Mouse (Mus musculus) macrophage (primary cell): ENCODE data around the gene Fh1. TPM values are rescaled to one million over a fixed set of nuclear protein-coding genes. Genes with fewer than 3 reads are reported as not detected.

Source experiments
- polyA plus RNA-seq: library from polyadenylated mRNA; stranded (reverse); fragments of 250-400 nt; gene quantifications from 3 replicates; pipeline ENCODE4 v1.2.4, GENCODE M21; 2018; ENCODE audit warnings: inconsistent platforms

The Fh1 gene
- polyA plus RNA-seq, 1 experiment from 2014 or later = 41.8 TPM

Other genes starting within 250 kb of the Fh1 start
- gene Rgs7, start 133.1 kb downstream of the Fh1 start, polyA plus RNA-seq = not detected in 3 replicates
- gene Kmo, start 5.3 kb downstream of the Fh1 start, polyA plus RNA-seq = 0.23 to 7.2 TPM (median 2.1 TPM) in 3 replicates
- 1.8 to 4.1 TPM (median 2.8 TPM) in 3 replicates for gene Opn3, start 67.1 kb upstream of the Fh1 start, polyA plus RNA-seq
- 3.0 to 3.6 TPM (median 3.6 TPM) in 3 replicates for gene Chml, start 67.3 kb upstream of the Fh1 start, polyA plus RNA-seq
- gene Wdr64, start 73.0 kb upstream of the Fh1 start, polyA plus RNA-seq = not detected in 3 replicates